Mouse (Mus musculus): ENCODE data around the gene Zxdb. TPM values are rescaled to one million over a fixed set of nuclear protein-coding genes. Genes with fewer than 3 reads are reported as not detected.
"Not testable (repeated sequence)": the region's sequence is repeated elsewhere in the genome, so short reads cannot be mapped to it uniquely, and the experiment has no call there.

Zxdb gene
- polyA plus RNA-seq (2012; rRNA removed), result 8.0 and 8.2 TPM in 2 replicates

- WGBS, result no CpG with 5 or more reads among the region's 60 CpGs
- not testable (repeated sequence) for H3K4me1 ChIP-seq (ENCODE audit: control insufficient read depth, insufficient read depth, low read length); H3K4me3 ChIP-seq (replicated peaks; ENCODE audit: insufficient read depth, low read depth, low read length); H3K27me3 ChIP-seq (ENCODE audit: control insufficient read depth, insufficient read depth, low read length); H3K27ac ChIP-seq (ENCODE audit: insufficient read depth, low read length); DNase-seq
Observed at GRCm38 (mm10) chrX:94724192-94724971, at the start of gene Zxdb. Zxdb (plus strand) TSS chrX:94724569.

GRCm38 (mm10) chrX:94674977-94675376 lies 49.4 kb upstream of the Zxdb start:
- no peaks in the 10 kb centered on the region for H3K27me3 ChIP-seq (ENCODE audit: control insufficient read depth, insufficient read depth, low read length)
- H3K27ac ChIP-seq (ENCODE audit: insufficient read depth, low read length), result no peak overlapping the region
- H3K4me1 ChIP-seq (ENCODE audit: control insufficient read depth, insufficient read depth, low read length), result no peaks in the 10 kb centered on the region
- no peak overlapping the region for H3K4me3 ChIP-seq (replicated peaks; ENCODE audit: insufficient read depth, low read depth, low read length)
- TF ChIP-seq CTCF (IDR thresholded peaks at IDR 0.05; ENCODE audit: borderline replicate concordance, insufficient read depth, low read depth, low read length) (peak; percentile 33; the same call in 1 of the 2 replicates), POLR2A (IDR thresholded peaks at IDR 0.05; ENCODE audit: borderline replicate concordance, insufficient read depth, low read length) (no peak)
- peak; percentile 15 for DNase-seq
- WGBS, result 36% methylated on average over 4 of the region's 4 CpGs

GRCm38 (mm10) chrX:94681581-94681980 lies 42.8 kb upstream of the Zxdb start:
- not testable (repeated sequence) for H3K4me3 ChIP-seq (replicated peaks; ENCODE audit: insufficient read depth, low read depth, low read length); H3K4me1 ChIP-seq (ENCODE audit: control insufficient read depth, insufficient read depth, low read length); DNase-seq; H3K27me3 ChIP-seq (ENCODE audit: control insufficient read depth, insufficient read depth, low read length); H3K27ac ChIP-seq (ENCODE audit: insufficient read depth, low read length)
- no CpG with 5 or more reads among the region's 2 CpGs for WGBS

- not testable (repeated sequence) for H3K4me3 ChIP-seq (replicated peaks; ENCODE audit: insufficient read depth, low read depth, low read length); H3K4me1 ChIP-seq (ENCODE audit: control insufficient read depth, insufficient read depth, low read length); H3K27me3 ChIP-seq (ENCODE audit: control insufficient read depth, insufficient read depth, low read length); H3K27ac ChIP-seq (ENCODE audit: insufficient read depth, low read length)
- WGBS, result 55% methylated on average over 5 of the region's 5 CpGs
- DNase-seq, result peak; percentile 14 to 31
Observed at GRCm38 (mm10) chrX:94689593-94689992, 34.8 kb upstream of the Zxdb start.

- not testable (repeated sequence) for DNase-seq; H3K4me1 ChIP-seq (ENCODE audit: control insufficient read depth, insufficient read depth, low read length); H3K27ac ChIP-seq (ENCODE audit: insufficient read depth, low read length); H3K27me3 ChIP-seq (ENCODE audit: control insufficient read depth, insufficient read depth, low read length); H3K4me3 ChIP-seq (replicated peaks; ENCODE audit: insufficient read depth, low read depth, low read length)
- 91% methylated on average over 7 of the region's 7 CpGs for WGBS
Observed at GRCm38 (mm10) chrX:94706676-94707075, 17.7 kb upstream of the Zxdb start.

GRCm38 (mm10) chrX:94709752-94710151 lies 14.6 kb upstream of the Zxdb start:
- DNase-seq; H3K4me3 ChIP-seq (replicated peaks; ENCODE audit: insufficient read depth, low read depth, low read length); H3K27me3 ChIP-seq (ENCODE audit: control insufficient read depth, insufficient read depth, low read length); H3K27ac ChIP-seq (ENCODE audit: insufficient read depth, low read length); H3K4me1 ChIP-seq (ENCODE audit: control insufficient read depth, insufficient read depth, low read length): not testable (repeated sequence)
- WGBS, result no CpG with 5 or more reads among the region's 3 CpGs

GRCm38 (mm10) chrX:94724972-94725569 lies 702 bp downstream of the Zxdb start:
- peak in 1 of 2 experiments; percentile 16 for DNase-seq
- WGBS, result 23% methylated on average over 32 of the region's 102 CpGs
- not testable (repeated sequence) for H3K27me3 ChIP-seq (ENCODE audit: control insufficient read depth, insufficient read depth, low read length); H3K4me1 ChIP-seq (ENCODE audit: control insufficient read depth, insufficient read depth, low read length); H3K4me3 ChIP-seq (replicated peaks; ENCODE audit: insufficient read depth, low read depth, low read length); H3K27ac ChIP-seq (ENCODE audit: insufficient read depth, low read length)

- not testable (repeated sequence) for DNase-seq; H3K4me3 ChIP-seq (replicated peaks; ENCODE audit: insufficient read depth, low read depth, low read length); H3K27me3 ChIP-seq (ENCODE audit: control insufficient read depth, insufficient read depth, low read length); H3K4me1 ChIP-seq (ENCODE audit: control insufficient read depth, insufficient read depth, low read length); H3K27ac ChIP-seq (ENCODE audit: insufficient read depth, low read length)
- no CpG with 5 or more reads among the region's 41 CpGs for WGBS
Observed at GRCm38 (mm10) chrX:94725627-94726083, 1.3 kb downstream of the Zxdb start.

- TF ChIP-seq POLR2A (IDR thresholded peaks at IDR 0.05; ENCODE audit: borderline replicate concordance, insufficient read depth, low read length) (no peak), CTCF (IDR thresholded peaks at IDR 0.05; ENCODE audit: borderline replicate concordance, insufficient read depth, low read depth, low read length) (no peak)
- Histone ChIP-seq H3K27ac (ENCODE audit: insufficient read depth, low read length) (no peak overlapping the region), H3K4me3 (replicated peaks; ENCODE audit: insufficient read depth, low read depth, low read length) (no peak overlapping the region), H3K27me3 (ENCODE audit: control insufficient read depth, insufficient read depth, low read length) (no peaks in the 10 kb centered on the region), H3K4me1 (ENCODE audit: control insufficient read depth, insufficient read depth, low read length) (no peaks in the 10 kb centered on the region)
- DNase-seq, result no peak
Observed at GRCm38 (mm10) chrX:94731596-94731995, 7.2 kb downstream of the Zxdb start.

All from cerebellum, adult 2 months (tissue).